ENCODE assay signal across 20 mouse cellular contexts in the genomic region with DNA sequence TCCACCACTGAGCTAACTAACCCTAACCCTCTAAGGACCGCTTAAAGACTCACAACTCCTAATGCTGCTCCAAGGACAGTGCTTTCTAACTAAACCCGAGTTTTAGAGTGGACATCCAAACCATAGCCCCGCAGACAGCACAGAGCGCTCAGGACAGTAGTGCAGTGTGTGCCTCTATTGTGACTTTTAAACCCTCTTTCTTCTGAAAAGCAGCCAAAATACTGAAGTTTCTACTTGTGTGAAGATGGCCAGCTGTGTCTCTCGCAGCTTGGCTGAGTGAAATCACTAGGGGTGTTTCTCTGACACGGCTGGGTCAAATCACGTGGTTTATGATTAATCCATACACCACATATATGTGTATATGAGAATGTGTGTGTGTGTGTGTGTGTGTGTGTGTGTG. TPM values are rescaled to one million over a fixed set of nuclear protein-coding genes. Genes with fewer than 3 reads are reported as not detected.
A peak's percentile ranks its signal among the peaks of the same experiment; 100 is the strongest.
DNase-seq lines count a peak whose midpoint lies in the region; ATAC-seq and TF ChIP-seq lines count a peak whose summit lies in the region.
"Had no signal": no experiment of that assay in that cellular context is flagged by ENCODE, and none has a peak within 500 bp of the region (broad histone marks: within the 10 kb centered on the region; RNA-seq: fewer than 3 reads in every experiment).

No protein-coding gene starts in this region.

- 0 out of 2 replicates have a peak overlapping the region, but pooled peaks have one; percentile 14 for H3K27ac ChIP-seq in kidney, embryonic 15.5 days
- peak overlapping the region; percentile 70 for H3K27ac ChIP-seq in lung, embryonic 16.5 days (ENCODE audit: low read length)
- H3K27ac ChIP-seq in intestine, embryonic 16.5 days (ENCODE audit: low read length) = peak overlapping the region; percentile 58; the same call in 1 of the 2 replicates
- H3K27ac ChIP-seq in stomach, postnatal 0 days (replicated peaks) = 0 out of 2 replicates have a peak overlapping the region, but pooled peaks have one; percentile 35
- H3K27ac ChIP-seq: embryonic facial prominence, embryonic 13.5 days; forebrain, embryonic 12.5 days; heart, adult 2 months; heart, embryonic 15.5 days had no signal

- H3K4me1 ChIP-seq in kidney, embryonic 15.5 days = peaks cover 9% of the 10 kb centered on the region
- peaks cover 31% of the 10 kb centered on the region for H3K4me1 ChIP-seq in lung, embryonic 16.5 days (replicated peaks; ENCODE audit: control insufficient read depth, insufficient read depth, low read length)
- peaks cover 17% of the 10 kb centered on the region for H3K4me1 ChIP-seq in intestine, embryonic 16.5 days (ENCODE audit: control insufficient read depth, insufficient read depth, low read length)
- peaks cover 5% of the 10 kb centered on the region; the same call in 1 of the 2 replicates for H3K4me1 ChIP-seq in stomach, postnatal 0 days (replicated peaks; ENCODE audit: control insufficient read depth, insufficient read depth)
- H3K4me1 ChIP-seq: forebrain, embryonic 12.5 days had no signal

- 70% methylated on average over 7 of the region's 7 CpGs for WGBS in kidney, embryonic 15.5 days
- 60% methylated on average over 7 of the region's 7 CpGs for WGBS in lung, embryonic 16.5 days
- WGBS in intestine, embryonic 16.5 days = 54% methylated on average over 7 of the region's 7 CpGs
- 55% methylated on average over 7 of the region's 7 CpGs for WGBS in stomach, postnatal 0 days

- no peaks in the 10 kb centered on the region for H3K9me3 ChIP-seq in kidney, embryonic 15.5 days (replicated peaks)
- no peaks in the 10 kb centered on the region for H3K9me3 ChIP-seq in lung, embryonic 16.5 days (ENCODE audit: control insufficient read depth, low read length)
- no peaks in the 10 kb centered on the region for H3K9me3 ChIP-seq in intestine, embryonic 16.5 days (ENCODE audit: control insufficient read depth, low read length)
- H3K9me3 ChIP-seq in stomach, postnatal 0 days (ENCODE audit: control insufficient read depth, low read length) = no peaks in the 10 kb centered on the region
- H3K9me3 ChIP-seq: embryonic facial prominence, embryonic 13.5 days; forebrain, embryonic 12.5 days; heart, embryonic 15.5 days had no signal

- intact Hi-C loops in left cerebral cortex, postnatal 25 days (cut with DNase I) = no loop called here

- TF ChIP-seq CTCF in stomach, postnatal 0 days (IDR thresholded peaks at IDR 0.05; ENCODE audit: low read depth) = no peak

- no peak overlapping the region for H3K9ac ChIP-seq in kidney, embryonic 15.5 days
- H3K9ac ChIP-seq in lung, embryonic 16.5 days (ENCODE audit: low read length) = no peak overlapping the region
- no peak overlapping the region for H3K9ac ChIP-seq in intestine, embryonic 16.5 days (ENCODE audit: low read depth, low read length)
- no peak overlapping the region for H3K9ac ChIP-seq in stomach, postnatal 0 days (ENCODE audit: low read length)
- H3K9ac ChIP-seq: embryonic facial prominence, embryonic 13.5 days; forebrain, embryonic 12.5 days; heart, embryonic 15.5 days had no signal

- H3K36me3 ChIP-seq in kidney, embryonic 15.5 days = no peaks in the 10 kb centered on the region
- no peaks in the 10 kb centered on the region for H3K36me3 ChIP-seq in lung, embryonic 16.5 days (ENCODE audit: control insufficient read depth, insufficient read depth, low read length)
- H3K36me3 ChIP-seq in intestine, embryonic 16.5 days (ENCODE audit: control insufficient read depth, insufficient read depth, low read length) = no peaks in the 10 kb centered on the region
- no peaks in the 10 kb centered on the region for H3K36me3 ChIP-seq in stomach, postnatal 0 days (ENCODE audit: control insufficient read depth, insufficient read depth, low read length)
- H3K36me3 ChIP-seq: embryonic facial prominence, embryonic 13.5 days; forebrain, embryonic 12.5 days; heart, embryonic 15.5 days had no signal

- no peak overlapping the region for H3K4me3 ChIP-seq in kidney, embryonic 15.5 days (replicated peaks)
- H3K4me3 ChIP-seq in lung, embryonic 16.5 days (ENCODE audit: low read length) = no peak overlapping the region
- H3K4me3 ChIP-seq in intestine, embryonic 16.5 days (ENCODE audit: low read length) = no peak overlapping the region
- no peak overlapping the region for H3K4me3 ChIP-seq in stomach, postnatal 0 days (ENCODE audit: low read depth, low read length)
- H3K4me3 ChIP-seq: embryonic facial prominence, embryonic 13.5 days; forebrain, embryonic 12.5 days; heart, adult 2 months; heart, embryonic 15.5 days had no signal

- no peak overlapping the region for H3K4me2 ChIP-seq in kidney, embryonic 15.5 days
- H3K4me2 ChIP-seq in lung, embryonic 16.5 days (ENCODE audit: low read depth, low read length) = no peak overlapping the region
- H3K4me2 ChIP-seq in intestine, embryonic 16.5 days (ENCODE audit: low read depth, low read length) = no peak overlapping the region
- no peak overlapping the region for H3K4me2 ChIP-seq in stomach, postnatal 0 days (replicated peaks; ENCODE audit: low read depth)
- H3K4me2 ChIP-seq: embryonic facial prominence, embryonic 13.5 days; forebrain, embryonic 12.5 days; heart, embryonic 11.5 days; heart, embryonic 15.5 days had no signal

- H3K27me3 ChIP-seq in kidney, embryonic 15.5 days = no peaks in the 10 kb centered on the region
- no peaks in the 10 kb centered on the region for H3K27me3 ChIP-seq in lung, embryonic 16.5 days (ENCODE audit: control insufficient read depth, insufficient read depth, low read depth, low read length)
- H3K27me3 ChIP-seq in intestine, embryonic 16.5 days (replicated peaks; ENCODE audit: control insufficient read depth, insufficient read depth, low read length) = no peaks in the 10 kb centered on the region
- H3K27me3 ChIP-seq in stomach, postnatal 0 days (ENCODE audit: control insufficient read depth, insufficient read depth, low read length) = no peaks in the 10 kb centered on the region
- H3K27me3 ChIP-seq: embryonic facial prominence, embryonic 13.5 days; forebrain, embryonic 12.5 days; heart, embryonic 15.5 days had no signal

- no peak for TF ChIP-seq EP300 in stomach, postnatal 0 days (optimal IDR thresholded peaks at IDR 0.05)

- no peak for ATAC-seq in kidney, embryonic 15.5 days (replicated peaks; ENCODE audit: low FRiP score)
- ATAC-seq in lung, embryonic 16.5 days (ENCODE audit: low read depth) = peak; percentile 53
- no peak for ATAC-seq in intestine, embryonic 16.5 days
- ATAC-seq in stomach, postnatal 0 days (ENCODE audit: low FRiP score, low TSS enrichment) = peak; percentile 11; the same call in 1 of the 2 replicates
- ATAC-seq: forebrain, embryonic 16.5 days had no signal

- no peak for DNase-seq in kidney, adult 11 months
- DNase-seq in lung, postnatal 10 days = no peak
- no peak for DNase-seq in stomach, postnatal 0 days (ENCODE audit: low spot score)
- no peak for DNase-seq in left cerebral cortex, postnatal 25 days (ENCODE audit: low spot score in 2 of 2)
- DNase-seq: adrenal gland, postnatal 14 days; cerebellum, adult 18-20 months; cerebellum, adult 9-11 months; cerebellum, postnatal 36 days; gastrocnemius, postnatal 10 days; heart, adult 2 months; heart, postnatal 14 days had no signal

RNA-seq across cellular contexts. Expression of a gene that starts 33.4 kb away (rescaled TPM):
- polyA plus RNA-seq in kidney, embryonic 15.5 days (2015; fragmentation: Nextera tagmentation; extraction: Ambion mirVana) = 10.3 and 11.1 TPM in 2 replicates
- 6.3 and 7.2 TPM in 2 replicates for polyA plus RNA-seq in lung, embryonic 16.5 days (2015; fragmentation: Nextera tagmentation; extraction: Ambion mirVana)
- polyA plus RNA-seq in intestine, embryonic 16.5 days (2015; fragmentation: Nextera tagmentation; extraction: Ambion mirVana) = 5.7 and 8.2 TPM in 2 replicates
- 7.4 and 8.0 TPM in 2 replicates for polyA plus RNA-seq in stomach, postnatal 0 days (2015; fragmentation: Nextera tagmentation; extraction: Ambion mirVana)
- total RNA-seq in left cerebral cortex, postnatal 25 days (2021) = 100 to 1,000 TPM; 175 to 186 TPM
- total RNA-seq: hematopoietic stem cell, adult 5-6 weeks had no signal

Comparison
In these comparisons a context has a peak if more than half of its experiments do, and no peak if none do; other contexts are left out.
1. ATAC-seq: peak in lung, embryonic 16.5 days (single experiment) and stomach, postnatal 0 days (single experiment); none in kidney, embryonic 15.5 days (single experiment) and intestine, embryonic 16.5 days (single experiment).
2. H3K27ac ChIP-seq: peak in every context shown above with its lines; median percentile 70 in lung, embryonic 16.5 days; 58 in intestine, embryonic 16.5 days; 35 in stomach, postnatal 0 days; 14 in kidney, embryonic 15.5 days.